Mouse (Mus musculus): Measurements from ENCODE around the gene Eif2b3.

Eif2b3 gene

GRCm38 (mm10) chr4:117087948-117088640 lies 68.9 kb downstream of the Eif2b3 start:
- TF ChIP-seq NANOG (IDR thresholded peaks at IDR 0.05; ENCODE audit: borderline replicate concordance, low read length) (no peak), POU5F1 (IDR thresholded peaks at IDR 0.05; ENCODE audit: borderline replicate concordance, low read length) (no peak), CTCF (conservative IDR thresholded peaks at IDR 0.05; ENCODE audit: low read length) (no peak)

GRCm38 (mm10) chr4:117090586-117090985 lies 71.4 kb downstream of the Eif2b3 start:
- H3K4me1 ChIP-seq (replicated peaks; ENCODE audit: low read depth, low read length), result peaks cover 48% of the 10 kb centered on the region
- no peak for TF ChIP-seq NANOG (IDR thresholded peaks at IDR 0.05; ENCODE audit: borderline replicate concordance, low read length)
- H3K27me3 ChIP-seq (ENCODE audit: insufficient read depth, low read length), result no peaks in the 10 kb centered on the region

More at GRCm38 (mm10) chr4:117087948-117088640, 68.9 kb downstream of the Eif2b3 start:
- Histone ChIP-seq H3K36me3 (ENCODE audit: insufficient read depth, low read length) (peaks cover 46% of the 10 kb centered on the region), H3K4me3 (replicated peaks; ENCODE audit: low read length) (no peak overlapping the region), H3K27me3 (ENCODE audit: insufficient read depth, low read length) (no peaks in the 10 kb centered on the region), H3K4me1 (replicated peaks; ENCODE audit: low read depth, low read length) (peaks cover 34% of the 10 kb centered on the region), H3K9me3 (ENCODE audit: low read length) (no peaks in the 10 kb centered on the region)

GRCm38 (mm10) chr4:117094626-117095361 lies 75.6 kb downstream of the Eif2b3 start:
- Histone ChIP-seq H3K9me3 (ENCODE audit: low read length) (no peaks in the 10 kb centered on the region), H3K4me1 (replicated peaks; ENCODE audit: low read depth, low read length) (peaks cover 62% of the 10 kb centered on the region), H3K36me3 (ENCODE audit: insufficient read depth, low read length) (peaks cover 22% of the 10 kb centered on the region), H3K4me3 (replicated peaks; ENCODE audit: low read length) (no peak overlapping the region; the same call in 1 of the 2 replicates), H3K27me3 (ENCODE audit: insufficient read depth, low read length) (no peaks in the 10 kb centered on the region)
- TF ChIP-seq NANOG (IDR thresholded peaks at IDR 0.05; ENCODE audit: borderline replicate concordance, low read length), result no peak
- no peak for TF ChIP-seq POU5F1 (IDR thresholded peaks at IDR 0.05; ENCODE audit: borderline replicate concordance, low read length)
- TF ChIP-seq CTCF (conservative IDR thresholded peaks at IDR 0.05; ENCODE audit: low read length), result no peak

More at GRCm38 (mm10) chr4:117090586-117090985, 71.4 kb downstream of the Eif2b3 start:
- H3K9me3 ChIP-seq (ENCODE audit: low read length), result no peaks in the 10 kb centered on the region
- H3K4me3 ChIP-seq (replicated peaks; ENCODE audit: low read length), result no peak overlapping the region
- peaks cover 27% of the 10 kb centered on the region for H3K36me3 ChIP-seq (ENCODE audit: insufficient read depth, low read length)

- Histone ChIP-seq H3K9me3 (ENCODE audit: low read length) (no peaks in the 10 kb centered on the region), H3K4me3 (replicated peaks; ENCODE audit: low read length) (peak within 1 kb of the TSS; percentile 92), H3K36me3 (ENCODE audit: insufficient read depth, low read length) (peaks cover 32% of the 10 kb centered on the region), H3K27me3 (ENCODE audit: insufficient read depth, low read length) (no peaks in the 10 kb centered on the region), H3K4me1 (replicated peaks; ENCODE audit: low read depth, low read length) (peaks cover 62% of the 10 kb centered on the region)
- TF ChIP-seq NANOG (IDR thresholded peaks at IDR 0.05; ENCODE audit: borderline replicate concordance, low read length) (no peak), POU5F1 (IDR thresholded peaks at IDR 0.05; ENCODE audit: borderline replicate concordance, low read length) (no peak), CTCF (conservative IDR thresholded peaks at IDR 0.05; ENCODE audit: low read length) (no peak)
Measured at GRCm38 (mm10) chr4:117095551-117096452, 76.6 kb downstream of the Eif2b3 start, which contains the start of gene Ptch2. Gene Ptch2, plus strand, starts transcription at chr4:117096075.

GRCm38 (mm10) chr4:117096666-117097065 lies 77.5 kb downstream of the Eif2b3 start:
- TF ChIP-seq CTCF (conservative IDR thresholded peaks at IDR 0.05; ENCODE audit: low read length), result no peak
- no peak for TF ChIP-seq POU5F1 (IDR thresholded peaks at IDR 0.05; ENCODE audit: borderline replicate concordance, low read length)
- TF ChIP-seq NANOG (IDR thresholded peaks at IDR 0.05; ENCODE audit: borderline replicate concordance, low read length), result no peak
- Histone ChIP-seq H3K36me3 (ENCODE audit: insufficient read depth, low read length) (peaks cover 41% of the 10 kb centered on the region), H3K9me3 (ENCODE audit: low read length) (no peaks in the 10 kb centered on the region), H3K4me3 (replicated peaks; ENCODE audit: low read length) (peak overlapping the region; percentile 92), H3K27me3 (ENCODE audit: insufficient read depth, low read length) (no peaks in the 10 kb centered on the region), H3K4me1 (replicated peaks; ENCODE audit: low read depth, low read length) (peaks cover 70% of the 10 kb centered on the region)

GRCm38 (mm10) chr4:117097969-117098763 lies 79.0 kb downstream of the Eif2b3 start:
- Histone ChIP-seq H3K4me3 (replicated peaks; ENCODE audit: low read length) (peak overlapping the region; percentile 92), H3K27me3 (ENCODE audit: insufficient read depth, low read length) (no peaks in the 10 kb centered on the region), H3K9me3 (ENCODE audit: low read length) (no peaks in the 10 kb centered on the region), H3K4me1 (replicated peaks; ENCODE audit: low read depth, low read length) (peaks cover 85% of the 10 kb centered on the region), H3K36me3 (ENCODE audit: insufficient read depth, low read length) (peaks cover 56% of the 10 kb centered on the region)
- no peak for TF ChIP-seq NANOG (IDR thresholded peaks at IDR 0.05; ENCODE audit: borderline replicate concordance, low read length)
- TF ChIP-seq POU5F1 (IDR thresholded peaks at IDR 0.05; ENCODE audit: borderline replicate concordance, low read length), result no peak
- TF ChIP-seq CTCF (conservative IDR thresholded peaks at IDR 0.05; ENCODE audit: low read length), result no peak

- no peak for TF ChIP-seq CTCF (conservative IDR thresholded peaks at IDR 0.05; ENCODE audit: low read length)
- no peak for TF ChIP-seq POU5F1 (IDR thresholded peaks at IDR 0.05; ENCODE audit: borderline replicate concordance, low read length)
- TF ChIP-seq NANOG (IDR thresholded peaks at IDR 0.05; ENCODE audit: borderline replicate concordance, low read length), result peak; percentile 44; the same call in 1 of the 2 replicates
- no peaks in the 10 kb centered on the region for H3K9me3 ChIP-seq (ENCODE audit: low read length)
- peak overlapping the region; percentile 92 for H3K4me3 ChIP-seq (replicated peaks; ENCODE audit: low read length)
- H3K27me3 ChIP-seq (ENCODE audit: insufficient read depth, low read length), result no peaks in the 10 kb centered on the region
- peaks cover 91% of the 10 kb centered on the region for H3K4me1 ChIP-seq (replicated peaks; ENCODE audit: low read depth, low read length)
- H3K36me3 ChIP-seq (ENCODE audit: insufficient read depth, low read length), result peaks cover 61% of the 10 kb centered on the region
Measured at GRCm38 (mm10) chr4:117098764-117099036, 79.5 kb downstream of the Eif2b3 start.
